In the genomic region with DNA sequence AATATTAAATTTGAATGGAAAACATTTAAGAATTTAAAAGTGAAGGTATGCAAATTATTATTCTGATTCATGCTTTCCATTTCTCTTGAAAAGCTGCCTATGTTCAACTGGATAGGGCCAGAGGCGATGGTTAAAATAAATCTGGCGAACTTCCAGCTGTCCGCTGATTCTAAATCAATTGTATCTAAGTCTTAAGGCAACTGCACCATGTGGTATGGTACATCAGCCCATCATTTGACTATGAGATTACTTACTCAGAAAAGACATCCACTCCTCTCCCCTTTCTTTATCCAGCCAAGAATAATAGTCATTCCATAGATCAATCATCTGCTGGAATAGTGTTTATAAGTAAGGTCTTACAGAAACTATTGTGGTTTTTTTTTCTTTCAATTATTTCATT, we compare ENCODE assay signal across 21 mouse cellular contexts.
DNase-seq lines count a peak whose midpoint lies in the region; ATAC-seq and TF ChIP-seq lines count a peak whose summit lies in the region.
"Had no signal": no experiment of that assay in that cellular context is flagged by ENCODE, and none has a peak within 500 bp of the region (broad histone marks: within the 10 kb centered on the region; RNA-seq: fewer than 3 reads in every experiment).

No protein-coding gene starts in this region.

- TF ChIP-seq POLR2A in kidney, adult 2 months (IDR thresholded peaks at IDR 0.05; ENCODE audit: low read depth, low read length), result no peak

- H3K4me2 ChIP-seq in kidney, postnatal 0 days (ENCODE audit: low read length), result no peak overlapping the region
- no peak overlapping the region for H3K4me2 ChIP-seq in midbrain, postnatal 0 days (ENCODE audit: low read depth, low read length, poor library complexity, severe bottlenecking)
- no peak overlapping the region for H3K4me2 ChIP-seq in midbrain, embryonic 15.5 days
- H3K4me2 ChIP-seq: embryonic facial prominence, embryonic 13.5 days; forebrain, embryonic 13.5 days; heart, embryonic 12.5 days had no signal

- H3K27me3 ChIP-seq in kidney, adult 2 months (replicated peaks; ENCODE audit: control insufficient read depth, insufficient read depth, low read length), result no peaks in the 10 kb centered on the region
- H3K27me3 ChIP-seq in kidney, postnatal 0 days (ENCODE audit: insufficient read depth, low read length), result no peaks in the 10 kb centered on the region
- no peaks in the 10 kb centered on the region for H3K27me3 ChIP-seq in midbrain, postnatal 0 days (ENCODE audit: insufficient read depth, low read length)
- no peaks in the 10 kb centered on the region for H3K27me3 ChIP-seq in midbrain, embryonic 15.5 days (replicated peaks)
- H3K27me3 ChIP-seq: embryonic facial prominence, embryonic 13.5 days; forebrain, embryonic 13.5 days; heart, embryonic 12.5 days had no signal

- no peaks in the 10 kb centered on the region for H3K36me3 ChIP-seq in kidney, adult 2 months (ENCODE audit: control insufficient read depth, insufficient read depth, low read length)
- no peaks in the 10 kb centered on the region for H3K36me3 ChIP-seq in kidney, postnatal 0 days (ENCODE audit: insufficient read depth, low read length)
- H3K36me3 ChIP-seq in midbrain, postnatal 0 days (ENCODE audit: insufficient read depth, low read length), result no peaks in the 10 kb centered on the region
- no peaks in the 10 kb centered on the region for H3K36me3 ChIP-seq in midbrain, embryonic 15.5 days (replicated peaks)
- H3K36me3 ChIP-seq: embryonic facial prominence, embryonic 13.5 days; G1E; heart, embryonic 12.5 days had no signal

- H3K27ac ChIP-seq in kidney, adult 2 months (ENCODE audit: insufficient read depth, low read depth, low read length), result no peak overlapping the region
- H3K27ac ChIP-seq in kidney, postnatal 0 days, result no peak overlapping the region
- H3K27ac ChIP-seq in midbrain, postnatal 0 days (ENCODE audit: low read depth, low read length), result no peak overlapping the region
- H3K27ac ChIP-seq in midbrain, embryonic 15.5 days, result no peak overlapping the region
- H3K27ac ChIP-seq: embryonic facial prominence, embryonic 13.5 days; forebrain, embryonic 13.5 days had no signal

- H3K4me1 ChIP-seq in kidney, adult 2 months (ENCODE audit: control insufficient read depth, insufficient read depth, low read length), result no peaks in the 10 kb centered on the region
- no peaks in the 10 kb centered on the region for H3K4me1 ChIP-seq in kidney, postnatal 0 days (replicated peaks; ENCODE audit: insufficient read depth, low read length)
- H3K4me1 ChIP-seq in midbrain, postnatal 0 days (ENCODE audit: insufficient read depth, low read length), result no peaks in the 10 kb centered on the region
- no peaks in the 10 kb centered on the region for H3K4me1 ChIP-seq in midbrain, embryonic 15.5 days
- H3K4me1 ChIP-seq: embryonic facial prominence, embryonic 13.5 days; forebrain, embryonic 13.5 days; heart, embryonic 12.5 days had no signal

- WGBS in kidney, adult 2 months, result 71% methylated on average over 3 of the region's 3 CpGs
- WGBS in kidney, postnatal 0 days, result 60% methylated on average over 3 of the region's 3 CpGs
- 79% methylated on average over 3 of the region's 3 CpGs for WGBS in midbrain, postnatal 0 days
- WGBS in midbrain, embryonic 15.5 days, result 76% methylated on average over 3 of the region's 3 CpGs

- H3K9ac ChIP-seq in kidney, postnatal 0 days (ENCODE audit: low read depth, low read length), result no peak overlapping the region
- no peak overlapping the region for H3K9ac ChIP-seq in midbrain, postnatal 0 days (replicated peaks; ENCODE audit: low read length, poor library complexity, severe bottlenecking)
- H3K9ac ChIP-seq in midbrain, embryonic 15.5 days, result no peak overlapping the region
- H3K9ac ChIP-seq: embryonic facial prominence, embryonic 13.5 days; forebrain, embryonic 13.5 days; forebrain, postnatal 0 days; heart, embryonic 12.5 days had no signal

- H3K4me3 ChIP-seq in kidney, adult 2 months (ENCODE audit: insufficient read depth, low read depth, low read length), result no peak overlapping the region
- no peak overlapping the region for H3K4me3 ChIP-seq in kidney, postnatal 0 days (replicated peaks; ENCODE audit: low read depth, low read length)
- H3K4me3 ChIP-seq in midbrain, postnatal 0 days (ENCODE audit: low read depth, low read length), result no peak overlapping the region
- H3K4me3 ChIP-seq in midbrain, embryonic 15.5 days, result no peak overlapping the region
- H3K4me3 ChIP-seq: embryonic facial prominence, embryonic 13.5 days; forebrain, embryonic 13.5 days; heart, embryonic 12.5 days had no signal

- DNase-seq in cerebellum, postnatal 10 days, result peak; percentile 11 to 14
- no peak for DNase-seq in cerebellum, adult 11-12 months
- peak; percentile 7 for DNase-seq in kidney, adult 2 months
- no peak for DNase-seq in kidney, adult 8-10 months
- DNase-seq in kidney, postnatal 0 days (ENCODE audit: low spot score), result no peak
- no peak for DNase-seq in kidney, adult 9 months
- peak; percentile 6 for DNase-seq in midbrain, postnatal 0 days (ENCODE audit: low spot score)
- DNase-seq: adrenal gland, adult 8-10 months; adrenal gland, postnatal 36 days; B cell, adult 2 months; cerebellum, adult 8-10 months; cerebellum, postnatal 25 days; forebrain, postnatal 0 days; gastrocnemius, postnatal 14 days; heart, postnatal 36 days had no signal

- H3K9me3 ChIP-seq in kidney, postnatal 0 days (replicated peaks; ENCODE audit: low read length), result no peaks in the 10 kb centered on the region
- no peaks in the 10 kb centered on the region for H3K9me3 ChIP-seq in midbrain, postnatal 0 days (ENCODE audit: low read length)
- H3K9me3 ChIP-seq in midbrain, embryonic 15.5 days, result no peaks in the 10 kb centered on the region
- H3K9me3 ChIP-seq: embryonic facial prominence, embryonic 13.5 days; forebrain, embryonic 13.5 days; G1E; heart, embryonic 12.5 days had no signal

- TF ChIP-seq CTCF in kidney, adult 2 months (conservative IDR thresholded peaks at IDR 0.05; ENCODE audit: insufficient read depth, insufficient read length, low read depth, low read length), result no peak
- no peak for TF ChIP-seq CTCF in kidney, postnatal 0 days (IDR thresholded peaks at IDR 0.05; ENCODE audit: low read depth)
- no peak for TF ChIP-seq CTCF in midbrain, postnatal 0 days (IDR thresholded peaks at IDR 0.05)

- ATAC-seq in kidney, postnatal 0 days (replicated peaks; ENCODE audit: low FRiP score, low read depth), result peak; percentile 13; the same call in 1 of the 2 replicates
- ATAC-seq in midbrain, postnatal 0 days (ENCODE audit: low FRiP score), result no peak
- no peak for ATAC-seq in midbrain, embryonic 15.5 days (replicated peaks)
- ATAC-seq: CD4-positive, CD25-positive, alpha-beta regulatory T cell, adult 4 months; forebrain, embryonic 13.5 days; forebrain, postnatal 0 days had no signal

Comparison
In these comparisons a context has a peak if more than half of its experiments do, and no peak if none do; other contexts are left out.
1. DNase-seq: peak in cerebellum, postnatal 10 days (2 of 2), kidney, adult 2 months (single experiment) and midbrain, postnatal 0 days (single experiment); none in cerebellum, adult 11-12 months (single experiment), kidney, adult 8-10 months (0 of 2), kidney, postnatal 0 days (single experiment) and kidney, adult 9 months (single experiment).